Mouse (Mus musculus): ENCODE results near the gene Nek7. TPM values are rescaled to one million over a fixed set of nuclear protein-coding genes. Genes with fewer than 3 reads are reported as not detected.

The Nek7 gene
- total and polyA plus RNA-seq, 3 experiments = 29.1 to 75.1 (median 63.7) TPM

DNA sequence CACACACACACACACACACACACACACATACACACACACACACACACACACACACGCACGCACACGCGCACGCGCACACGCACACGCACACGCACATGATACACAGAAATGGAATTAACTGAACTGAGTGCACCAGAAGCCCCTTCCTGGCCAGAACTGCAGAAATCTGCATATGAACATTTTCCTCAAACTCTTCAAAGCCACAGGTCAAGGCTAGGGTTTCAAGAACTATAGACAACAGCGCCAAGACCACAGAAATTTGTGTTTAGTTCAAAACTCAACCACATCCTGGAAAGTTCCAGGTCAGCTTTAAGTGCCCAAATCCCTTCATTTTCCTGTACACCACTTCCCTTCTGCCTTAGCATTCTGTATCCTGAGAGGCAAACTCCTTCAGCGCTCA lies 21.9 kb downstream of the Nek7 start:
- Histone ChIP-seq H3K9me3 (replicated peaks; ENCODE audit: low read length) (no peaks in the 10 kb centered on the region), H3K27me3 (replicated peaks) (no peaks in the 10 kb centered on the region), H3K4me1 (ENCODE audit: control insufficient read depth in 1 of 2, insufficient read depth in 2 of 2) (peaks cover 28 to 80% of the 10 kb centered on the region in 2 experiments), H3K36me3 (replicated peaks in 1 of 2; ENCODE audit: control insufficient read depth in 1 of 2, insufficient read depth in 1 of 2, low read length in 1 of 2) (peaks cover 8 to 30% of the 10 kb centered on the region in 2 experiments), H3K4me3 (replicated peaks in 1 of 3; ENCODE audit: low read depth in 2 of 3, low read length in 2 of 3, poor library complexity in 1 of 3) (peak overlapping the region in 1 of 3 experiments; percentile 29), H3K4me2 (ENCODE audit: insufficient read depth, low read depth, poor library complexity, severe bottlenecking) (peak overlapping the region; percentile 67), H3K27ac (ENCODE audit: insufficient read depth, low read depth) (peak overlapping the region; percentile 89), H3K9ac (ENCODE audit: insufficient read depth, low read depth) (no peak overlapping the region), H3K79me2 (replicated peaks; ENCODE audit: control insufficient read depth, extremely low read depth, insufficient read depth, poor library complexity, severe bottlenecking) (peaks cover 58% of the 10 kb centered on the region)
- DNase-seq (ENCODE audit: extremely low read depth) = peak; percentile 89
- TF ChIP-seq MAFK (IDR thresholded peaks at IDR 0.05; ENCODE audit: insufficient replicate concordance, low read length) (peak; percentile 84; the same call in 1 of the 2 replicates), ETS1 (conservative IDR thresholded peaks at IDR 0.05; ENCODE audit: low read depth, low read length) (peak; percentile 74), MYC (IDR thresholded peaks at IDR 0.05; ENCODE audit: low read depth, low read length) (no peak), ELF1 (IDR thresholded peaks at IDR 0.05; ENCODE audit: low read depth, low read length) (peak; percentile 56), CHD1 (IDR thresholded peaks at IDR 0.05; ENCODE audit: low read depth, low read length) (no peak), CHD2 (IDR thresholded peaks at IDR 0.05; ENCODE audit: low read length) (peak; percentile 68), BHLHE40 (IDR thresholded peaks at IDR 0.05; ENCODE audit: low read depth, low read length) (peak; percentile 80), RCOR1 (conservative IDR thresholded peaks at IDR 0.05; ENCODE audit: low read depth, low read length) (no peak), UBTF (IDR thresholded peaks at IDR 0.05; ENCODE audit: low read depth, low read length) (no peak), JUND (conservative IDR thresholded peaks at IDR 0.05; ENCODE audit: low read depth, low read length) (peak; percentile 63; the same call in 1 of the 2 replicates), IRF4 (IDR thresholded peaks at IDR 0.05; ENCODE audit: low read depth, low read length) (peak; percentile 75), RAD21 (IDR thresholded peaks at IDR 0.05; ENCODE audit: low read depth, low read length) (no peak; the same call in 1 of the 2 replicates), E2F4 (IDR thresholded peaks at IDR 0.05; ENCODE audit: insufficient replicate concordance, low read depth, low read length) (0 out of 2 replicates have a peak, but pooled peaks have one; percentile 18), TCF12 (IDR thresholded peaks at IDR 0.05; ENCODE audit: low read depth, low read length) (peak; percentile 55; the same call in 1 of the 2 replicates), EP300 (IDR thresholded peaks at IDR 0.05; ENCODE audit: low read length) (peak; percentile 94), MXI1 (IDR thresholded peaks at IDR 0.05; ENCODE audit: low read depth, low read length) (no peak), MEF2A (IDR thresholded peaks at IDR 0.05; ENCODE audit: borderline replicate concordance, low read depth, low read length) (peak; percentile 73; the same call in 1 of the 2 replicates), HCFC1 (IDR thresholded peaks at IDR 0.05; ENCODE audit: low read depth, low read length) (0 out of 2 replicates have a peak, but pooled peaks have one; percentile 23), NRF1 (IDR thresholded peaks at IDR 0.05; ENCODE audit: low read depth, low read length) (peak; percentile 75), POLR2A (IDR thresholded peaks at IDR 0.05; ENCODE audit: low read depth, low read length) (no peak), GABPA (IDR thresholded peaks at IDR 0.05; ENCODE audit: insufficient replicate concordance, low read depth, low read length) (no peak), SIN3A (IDR thresholded peaks at IDR 0.05; ENCODE audit: low read length) (peak; percentile 64), MAZ (IDR thresholded peaks at IDR 0.05; ENCODE audit: low read depth, low read length) (no peak), USF2 (conservative IDR thresholded peaks at IDR 0.05; ENCODE audit: low read depth, low read length) (no peak), JUN (IDR thresholded peaks at IDR 0.05; ENCODE audit: insufficient read depth, low read depth, low read length) (peak; percentile 47; the same call in 1 of the 2 replicates)
- in situ Hi-C loops (cut with MboI; ENCODE audit: low pct_ligation_motif_present, low pct_unique_long_range_greater_than_20kb, low sequenced_read_pairs) (no loop called here), dilution Hi-C loops (cut with MboI; ENCODE audit: extremely low pct_ligation_motif_present, extremely low pct_unique_long_range_greater_than_20kb, low sequenced_read_pairs) (no loop called here)

All from CH12.LX (cell line).